Mouse (Mus musculus): ENCODE results near the gene Wdr25. TPM values are rescaled to one million over a fixed set of nuclear protein-coding genes. Genes with fewer than 3 reads are reported as not detected.

The Wdr25 gene
- total and polyA plus RNA-seq, 3 experiments = 8.7 to 10.8 TPM; not detected in 1

DNA sequence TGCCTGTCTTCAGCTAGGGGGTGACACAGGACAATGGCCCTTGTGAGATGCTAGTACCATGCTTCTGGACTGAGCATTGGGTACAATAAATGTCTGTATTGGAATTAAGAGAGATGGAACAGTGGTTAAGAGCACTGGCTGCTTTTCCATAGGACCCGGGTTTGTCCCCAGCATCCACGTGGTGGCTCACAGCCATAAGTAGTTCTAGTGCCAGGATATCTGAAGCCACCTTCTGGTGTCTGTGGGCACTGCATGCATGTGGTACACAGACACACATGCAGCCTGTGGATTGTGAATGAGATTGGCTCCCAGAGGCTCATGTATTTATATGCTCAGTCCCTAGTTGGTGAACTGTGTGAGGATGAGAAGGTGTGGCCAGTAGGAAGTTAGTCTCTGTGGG lies 23.9 kb upstream of the Wdr25 start:
- no peak overlapping the region for H3K4me3 ChIP-seq (ENCODE audit: control insufficient read depth in 1 of 2, insufficient read depth in 1 of 2, low read depth in 2 of 2, low read length in 2 of 2)
- no peak for TF ChIP-seq USF1 (IDR thresholded peaks at IDR 0.05; ENCODE audit: low read depth, low read length)
- TF ChIP-seq CHD1 (IDR thresholded peaks at IDR 0.05; ENCODE audit: low read depth, low read length) = no peak
- TF ChIP-seq EP300 (IDR thresholded peaks at IDR 0.05; ENCODE audit: low read depth in 1 of 2, low read length in 2 of 2) = no peak
- peak; percentile 50 for TF ChIP-seq SMC3 (IDR thresholded peaks at IDR 0.05; ENCODE audit: low read depth, low read length)
- no peak for TF ChIP-seq MXI1 (IDR thresholded peaks at IDR 0.05; ENCODE audit: low read depth, low read length)
- TF ChIP-seq ZC3H11A (IDR thresholded peaks at IDR 0.05; ENCODE audit: low read depth, low read length) = no peak
- no peak for TF ChIP-seq GATA1 (IDR thresholded peaks at IDR 0.05; ENCODE audit: low read depth, low read length)
- TF ChIP-seq MYB (IDR thresholded peaks at IDR 0.05; ENCODE audit: low read depth, low read length) = no peak
- peak; percentile 33 to 47 (median 41) for TF ChIP-seq CTCF (IDR thresholded peaks at IDR 0.05 in 2 of 3, conservative IDR thresholded peaks at IDR 0.05 in 1 of 3; ENCODE audit: control insufficient read depth in 1 of 3, insufficient read depth in 1 of 3, low read depth in 2 of 3, low read length in 3 of 3, poor library complexity in 1 of 3, severe bottlenecking in 1 of 3)
- TF ChIP-seq HCFC1 (IDR thresholded peaks at IDR 0.05; ENCODE audit: low read depth, low read length) = no peak
- TF ChIP-seq MAFK (IDR thresholded peaks at IDR 0.05; ENCODE audit: borderline replicate concordance, low read depth, low read length) = no peak
- no peak for TF ChIP-seq ELF1 (IDR thresholded peaks at IDR 0.05; ENCODE audit: low read depth, low read length)
- TF ChIP-seq MYC (IDR thresholded peaks at IDR 0.05; ENCODE audit: low read depth, low read length) = no peak
- TF ChIP-seq NELFE (IDR thresholded peaks at IDR 0.05; ENCODE audit: low read depth, low read length) = no peak
- TF ChIP-seq BHLHE40 (IDR thresholded peaks at IDR 0.05; ENCODE audit: borderline replicate concordance, low read depth, low read length) = no peak
- no peak for TF ChIP-seq ZNF384 (IDR thresholded peaks at IDR 0.05; ENCODE audit: low read depth, low read length)
- no peaks in the 10 kb centered on the region for H3K27me3 ChIP-seq (ENCODE audit: control insufficient read depth in 1 of 2, insufficient read depth in 2 of 2, low read length in 2 of 2)
- DNase-seq (ENCODE audit: low read depth, low spot score) = peak; percentile 51
- no peak overlapping the region for H3K27ac ChIP-seq (ENCODE audit: control insufficient read depth, low read depth, low read length)
- H3K9me3 ChIP-seq (replicated peaks; ENCODE audit: insufficient read depth, low read length) = no peaks in the 10 kb centered on the region
- H3K4me1 ChIP-seq (ENCODE audit: control insufficient read depth in 1 of 2, insufficient read depth in 2 of 2, low read length in 2 of 2) = no peaks in the 10 kb centered on the region
- no peaks in the 10 kb centered on the region for H3K79me2 ChIP-seq (ENCODE audit: control insufficient read depth, insufficient read depth, low read length, poor library complexity)
- no peak overlapping the region for H3K9ac ChIP-seq (ENCODE audit: control insufficient read depth, low read depth, low read length, poor library complexity, severe bottlenecking)
- H3K36me3 ChIP-seq (ENCODE audit: control insufficient read depth in 1 of 2, insufficient read depth in 2 of 2, low read length in 2 of 2) = peaks cover 0 to 12% of the 10 kb centered on the region in 2 experiments; a peak in 2 of 4 replicates

- H3K36me3 ChIP-seq (ENCODE audit: control insufficient read depth in 1 of 2, insufficient read depth in 2 of 2, low read length in 2 of 2) = peaks cover 0 to 14% of the 10 kb centered on the region in 2 experiments; a peak in 2 of 4 replicates
Measured at GRCm38 (mm10) chr12:108873122-108873521, 20.3 kb upstream of the Wdr25 start.

More at GRCm38 (mm10) chr12:108873122-108873521, 20.3 kb upstream of the Wdr25 start:
- Histone ChIP-seq H3K79me2 (ENCODE audit: control insufficient read depth, insufficient read depth, low read length, poor library complexity) (no peaks in the 10 kb centered on the region), H3K9ac (ENCODE audit: control insufficient read depth, low read depth, low read length, poor library complexity, severe bottlenecking) (no peak overlapping the region), H3K4me1 (ENCODE audit: control insufficient read depth in 1 of 2, insufficient read depth in 2 of 2, low read length in 2 of 2) (no peaks in the 10 kb centered on the region), H3K4me3 (ENCODE audit: control insufficient read depth in 1 of 2, insufficient read depth in 1 of 2, low read depth in 2 of 2, low read length in 2 of 2) (no peak overlapping the region), H3K27ac (ENCODE audit: control insufficient read depth, low read depth, low read length) (no peak overlapping the region), H3K27me3 (ENCODE audit: control insufficient read depth in 1 of 2, insufficient read depth in 2 of 2, low read length in 2 of 2) (no peaks in the 10 kb centered on the region), H3K9me3 (replicated peaks; ENCODE audit: insufficient read depth, low read length) (no peaks in the 10 kb centered on the region)
- TF ChIP-seq EP300 (IDR thresholded peaks at IDR 0.05; ENCODE audit: low read depth in 1 of 2, low read length in 2 of 2) (no peak), NELFE (IDR thresholded peaks at IDR 0.05; ENCODE audit: low read depth, low read length) (no peak), NRF1 (IDR thresholded peaks at IDR 0.05; ENCODE audit: insufficient read depth, low read depth, low read length, poor library complexity, severe bottlenecking) (no peak), TAL1 (IDR thresholded peaks at IDR 0.05; ENCODE audit: low read length) (no peak), POLR2A (IDR thresholded peaks at IDR 0.05; ENCODE audit: control insufficient read depth in 1 of 2, insufficient read depth in 1 of 2, low read depth in 1 of 2, low read length in 2 of 2, poor library complexity in 1 of 2) (no peak), MYC (IDR thresholded peaks at IDR 0.05; ENCODE audit: low read depth, low read length) (no peak), E2F4 (IDR thresholded peaks at IDR 0.05; ENCODE audit: borderline replicate concordance, low read depth, low read length) (no peak), POLR2AphosphoS2 (IDR thresholded peaks at IDR 0.05; ENCODE audit: low read length) (no peak), ELF1 (IDR thresholded peaks at IDR 0.05; ENCODE audit: low read depth, low read length) (no peak), ETS1 (IDR thresholded peaks at IDR 0.05; ENCODE audit: low read depth, low read length) (no peak), RAD21 (IDR thresholded peaks at IDR 0.05; ENCODE audit: low read depth, low read length) (no peak), SIN3A (IDR thresholded peaks at IDR 0.05; ENCODE audit: low read length) (no peak), HCFC1 (IDR thresholded peaks at IDR 0.05; ENCODE audit: low read depth, low read length) (no peak), MAFK (IDR thresholded peaks at IDR 0.05; ENCODE audit: borderline replicate concordance, low read depth, low read length) (no peak)
- no peak for DNase-seq (ENCODE audit: low read depth, low spot score)
